Mouse (Mus musculus) CH12.LX (cell line): ENCODE data around the gene Stx8. TPM values are rescaled to one million over a fixed set of nuclear protein-coding genes. Genes with fewer than 3 reads are reported as not detected.

Source experiments
- DNase-seq: peaks from one replicate; pipeline ENCODE4 v3.0.0-alpha.2; 2013; ENCODE audit errors: extremely low read depth
- H3K27ac ChIP-seq: 2 replicates; pipeline ENCODE4 v1.5.1; 2012; ENCODE audit warnings: low read depth, mild to moderate bottlenecking, control low read depth, moderate library complexity; ENCODE audit not compliant: insufficient read depth
- H3K27me3 ChIP-seq: replicated peaks from 2 replicates; pipeline ENCODE3; 2012; ENCODE audit warnings: inconsistent platforms
- H3K36me3 ChIP-seq, 2 experiments: replicated peaks in 1 of 2; 2 replicates each; pipeline versions ENCODE3 to v1.6.1; 2012; ENCODE audit warnings: inconsistent platforms in 1 of 2, low read length in 1 of 2, mild to moderate bottlenecking in 1 of 2, mixed read lengths in 1 of 2, moderate library complexity in 1 of 2; ENCODE audit not compliant: control insufficient read depth in 1 of 2, insufficient read depth in 1 of 2
- H3K4me1 ChIP-seq, 2 experiments: 2 replicates each; pipeline ENCODE4 v1.6.1; 2012; ENCODE audit warnings: inconsistent platforms in 1 of 2, moderate library complexity in 1 of 2; ENCODE audit not compliant: insufficient read depth in 2 of 2, control insufficient read depth in 1 of 2
- H3K4me2 ChIP-seq: 2 replicates; pipeline ENCODE4 v1.6.1; 2012; ENCODE audit warnings: low read depth, mild to moderate bottlenecking, control low read depth; ENCODE audit not compliant: poor library complexity, insufficient read depth, severe bottlenecking
- H3K4me3 ChIP-seq, 3 experiments: fragments of 150-350 bp in 1 of 3; sonication (generic) in 1 of 3; replicated peaks in 1 of 3; 2 replicates each; pipeline versions ENCODE3 to v1.5.1; 2011 to 2012; ENCODE audit warnings: low read depth in 2 of 3, low read length in 2 of 3, mild to moderate bottlenecking in 2 of 3, moderate library complexity in 2 of 3, control low read depth in 1 of 3, improper control_type of control experiment in 1 of 3, inconsistent platforms in 1 of 3, mixed read lengths in 1 of 3; ENCODE audit not compliant: poor library complexity in 1 of 3
- H3K79me2 ChIP-seq: replicated peaks from 2 replicates; pipeline ENCODE4 v1.6.1; 2012; ENCODE audit warnings: mild to moderate bottlenecking, moderate library complexity; ENCODE audit not compliant: control insufficient read depth, poor library complexity, insufficient read depth, severe bottlenecking; ENCODE audit errors: extremely low read depth
- H3K9ac ChIP-seq: 2 replicates; pipeline ENCODE4 v1.6.1; 2012; ENCODE audit warnings: low read depth, mild to moderate bottlenecking, control low read depth, moderate library complexity; ENCODE audit not compliant: insufficient read depth
- H3K9me3 ChIP-seq: replicated peaks from 2 replicates; pipeline ENCODE3; 2012; ENCODE audit warnings: low read length, inconsistent platforms, mixed read lengths
- BHLHE40 ChIP-seq: IDR thresholded peaks from 2 replicates; pipeline ENCODE4 v1.6.1; 2011; ENCODE audit warnings: mild to moderate bottlenecking, low read depth, low read length, improper control_type of control experiment
- CHD2 ChIP-seq: IDR thresholded peaks from 2 replicates; pipeline ENCODE4 v1.6.1; 2011; ENCODE audit warnings: low read length, improper control_type of control experiment
- CTCF ChIP-seq, 2 experiments: IDR thresholded peaks in 1 of 2; conservative IDR thresholded peaks in 1 of 2; 2 replicates each; pipeline ENCODE4 v1.5.1; 2011 to 2012; ENCODE audit warnings: low read depth in 2 of 2, low read length in 2 of 2, improper control_type of control experiment in 1 of 2, inconsistent platforms in 1 of 2, mild to moderate bottlenecking in 1 of 2, moderate library complexity in 1 of 2
- E2F4 ChIP-seq: IDR thresholded peaks from 2 replicates; pipeline ENCODE4 v1.6.1; 2011; ENCODE audit warnings: low read depth, low read length, improper control_type of control experiment; ENCODE audit not compliant: insufficient replicate concordance
- EP300 ChIP-seq: IDR thresholded peaks from 2 replicates; pipeline ENCODE4 v1.6.1; 2011; ENCODE audit warnings: low read length, improper control_type of control experiment
- ETS1 ChIP-seq: conservative IDR thresholded peaks from 2 replicates; pipeline ENCODE4 v1.6.1; 2012; ENCODE audit warnings: low read depth, mild to moderate bottlenecking, inconsistent platforms, low read length, improper control_type of control experiment, moderate library complexity
- GABPA ChIP-seq: IDR thresholded peaks from 2 replicates; pipeline ENCODE4 v1.6.1; 2012; ENCODE audit warnings: low read depth, low read length, improper control_type of control experiment, inconsistent platforms; ENCODE audit not compliant: insufficient replicate concordance
- HCFC1 ChIP-seq: IDR thresholded peaks from 2 replicates; pipeline ENCODE4 v1.6.1; 2012; ENCODE audit warnings: low read depth, mild to moderate bottlenecking, inconsistent platforms, low read length, improper control_type of control experiment
- IRF4 ChIP-seq: IDR thresholded peaks from 2 replicates; pipeline ENCODE4 v1.6.1; 2014; ENCODE audit warnings: low read depth, mild to moderate bottlenecking, inconsistent platforms, low read length, improper control_type of control experiment
- JUN ChIP-seq: IDR thresholded peaks from 2 replicates; pipeline ENCODE4 v1.6.1; 2011; ENCODE audit warnings: low read depth, mild to moderate bottlenecking, low read length, improper control_type of control experiment, moderate library complexity; ENCODE audit not compliant: insufficient read depth
- KAT2A ChIP-seq: IDR thresholded peaks from 2 replicates; pipeline ENCODE4 v1.6.1; 2012; ENCODE audit warnings: low read length, improper control_type of control experiment, inconsistent platforms; ENCODE audit not compliant: insufficient replicate concordance
- MAFK ChIP-seq: IDR thresholded peaks from 2 replicates; pipeline ENCODE4 v1.6.1; 2011; ENCODE audit warnings: low read length, improper control_type of control experiment; ENCODE audit not compliant: insufficient replicate concordance
- MAX ChIP-seq: IDR thresholded peaks from 2 replicates; pipeline ENCODE4 v1.6.1; 2011; ENCODE audit warnings: low read length, improper control_type of control experiment
- NELFE ChIP-seq: IDR thresholded peaks from 2 replicates; pipeline ENCODE4 v1.6.1; 2011; ENCODE audit warnings: low read depth, low read length, improper control_type of control experiment
- NRF1 ChIP-seq: IDR thresholded peaks from 2 replicates; pipeline ENCODE4 v1.6.1; 2014; ENCODE audit warnings: low read depth, mild to moderate bottlenecking, inconsistent platforms, low read length, improper control_type of control experiment, moderate library complexity
- PAX5 ChIP-seq: IDR thresholded peaks from 2 replicates; pipeline ENCODE4 v1.6.1; 2012; ENCODE audit warnings: low read length, inconsistent platforms, mixed read lengths
- POLR2AphosphoS2 ChIP-seq: IDR thresholded peaks from 2 replicates; pipeline ENCODE4 v1.6.1; 2011; ENCODE audit warnings: low read depth, low read length, improper control_type of control experiment
- RAD21 ChIP-seq: IDR thresholded peaks from 2 replicates; pipeline ENCODE4 v1.6.1; 2011; ENCODE audit warnings: low read depth, mild to moderate bottlenecking, low read length, improper control_type of control experiment, moderate library complexity
- RCOR1 ChIP-seq: conservative IDR thresholded peaks from 2 replicates; pipeline ENCODE4 v1.6.1; 2012; ENCODE audit warnings: low read depth, mild to moderate bottlenecking, inconsistent platforms, low read length, improper control_type of control experiment
- SIN3A ChIP-seq: IDR thresholded peaks from 2 replicates; pipeline ENCODE4 v1.6.1; 2012; ENCODE audit warnings: low read length, improper control_type of control experiment, inconsistent platforms
- SMC3 ChIP-seq: IDR thresholded peaks from 2 replicates; pipeline ENCODE4 v1.6.1; 2011; ENCODE audit warnings: low read depth, low read length, improper control_type of control experiment
- TBP ChIP-seq: conservative IDR thresholded peaks from 2 replicates; pipeline ENCODE4 v1.6.1; 2011; ENCODE audit warnings: low read depth, low read length, improper control_type of control experiment
- TCF12 ChIP-seq: IDR thresholded peaks from 2 replicates; pipeline ENCODE4 v1.6.1; 2014; ENCODE audit warnings: low read depth, mild to moderate bottlenecking, inconsistent platforms, low read length, improper control_type of control experiment
- UBTF ChIP-seq: IDR thresholded peaks from 2 replicates; pipeline ENCODE4 v1.6.1; 2012; ENCODE audit warnings: low read depth, mild to moderate bottlenecking, inconsistent platforms, low read length, improper control_type of control experiment, moderate library complexity
- USF1 ChIP-seq: IDR thresholded peaks from 2 replicates; pipeline ENCODE4 v1.6.1; 2014; ENCODE audit warnings: low read depth, mild to moderate bottlenecking, inconsistent platforms, low read length, improper control_type of control experiment
- USF2 ChIP-seq: conservative IDR thresholded peaks from 2 replicates; pipeline ENCODE4 v1.6.1; 2011; ENCODE audit warnings: low read depth, low read length, improper control_type of control experiment
- ZKSCAN1 ChIP-seq: IDR thresholded peaks from 2 replicates; pipeline ENCODE4 v1.6.1; 2012; ENCODE audit warnings: low read depth, inconsistent platforms, low read length, improper control_type of control experiment, borderline replicate concordance
- ZMIZ1 ChIP-seq: IDR thresholded peaks from 2 replicates; pipeline ENCODE4 v1.6.1; 2012; ENCODE audit warnings: low read depth, mild to moderate bottlenecking, inconsistent platforms, low read length, improper control_type of control experiment
- ZNF384 ChIP-seq: IDR thresholded peaks from 2 replicates; pipeline ENCODE4 v1.6.1; 2012; ENCODE audit warnings: low read depth, low read length, improper control_type of control experiment, inconsistent platforms
- dilution Hi-C: fragments of 300-500 bp; cut with MboI; formaldehyde crosslinking; loops from 2 replicates; pipeline ENCODE4 v1.14.3; 2020; ENCODE audit warnings: low sequenced_read_pairs; ENCODE audit not compliant: extremely low pct_unique_long_range_greater_than_20kb, extremely low pct_ligation_motif_present
- in situ Hi-C: fragments of 300-500 bp; cut with MboI; formaldehyde crosslinking; loops from 3 replicates; pipeline ENCODE4 v1.14.3; 2019; ENCODE audit warnings: low sequenced_read_pairs, low pct_ligation_motif_present, low pct_unique_long_range_greater_than_20kb, mixed read lengths
- polyA plus RNA-seq: library from polyadenylated mRNA; unstranded; fragments of >175 nt; gene quantifications from 2 replicates; pipeline ENCODE4 v1.2.1, GENCODE M21; 2012; ENCODE audit warnings: low read depth; ENCODE audit not compliant: insufficient read length
- total RNA-seq, 2 experiments: library from RNA; depleted of rRNA; stranded (reverse); fragments of 300-350 nt in 1 of 2; fragments of >200 nt in 1 of 2; gene quantifications; 2 replicates each; pipeline ENCODE4 v1.2.3; 2012 to 2014

Gene Stx8
- total and polyA plus RNA-seq, 3 experiments = 31.8 to 57.9 (median 35.2) TPM

- no peak for TF ChIP-seq PAX5
- TF ChIP-seq POLR2AphosphoS2 = no peak
- TF ChIP-seq GABPA = no peak
- no peak for TF ChIP-seq EP300
- TF ChIP-seq USF2 = peak; percentile 42
- TF ChIP-seq BHLHE40 = peak; percentile 62
- TF ChIP-seq RAD21 = no peak
- no peak for TF ChIP-seq ZMIZ1
- TF ChIP-seq CTCF (conservative IDR thresholded peaks at IDR 0.05 in 1 of 2, IDR thresholded peaks at IDR 0.05 in 1 of 2; ENCODE audit: low read depth in 2 of 2, low read length in 2 of 2) = no peak
- TF ChIP-seq IRF4 = no peak
- peak; percentile 49 for TF ChIP-seq USF1
- TF ChIP-seq E2F4 = no peak
- TF ChIP-seq HCFC1 = no peak
- TF ChIP-seq TBP = no peak
- TF ChIP-seq NRF1 = no peak
- no peak for TF ChIP-seq CHD2
- TF ChIP-seq JUN = no peak
- no peak for TF ChIP-seq NELFE
- no peak for TF ChIP-seq SIN3A
- TF ChIP-seq UBTF = no peak
- no peak for TF ChIP-seq ZKSCAN1
- TF ChIP-seq MAFK = no peak
- 0 out of 2 replicates have a peak, but pooled peaks have one; percentile 12 for TF ChIP-seq TCF12
- TF ChIP-seq RCOR1 = no peak
- TF ChIP-seq MAX = peak; percentile 79
- no peak for TF ChIP-seq ZNF384
- TF ChIP-seq ETS1 = 0 out of 2 replicates have a peak, but pooled peaks have one; percentile 27
- TF ChIP-seq KAT2A = no peak
- no peak for TF ChIP-seq SMC3
- Histone ChIP-seq H3K27me3 (no peaks in the 10 kb centered on the region), H3K4me1 (peaks cover 31 to 83% of the 10 kb centered on the region in 2 experiments), H3K4me2 (no peak overlapping the region), H3K4me3 (no peak overlapping the region), H3K9ac (no peak overlapping the region), H3K79me2 (no peaks in the 10 kb centered on the region), H3K36me3 (peaks cover 0 to 18% of the 10 kb centered on the region in 2 experiments), H3K27ac (no peak overlapping the region), H3K9me3 (no peaks in the 10 kb centered on the region)
- dilution Hi-C loops = no loop called here
- in situ Hi-C loops = loop anchor here (5.0 kb wide), 1 partner anchor 186 kb away; no protein-coding TSS in a partner anchor
- DNase-seq = peak; percentile 38
These were observed 237.8 kb downstream of the Stx8 start for GRCm38 (mm10) chr11:68203658-68204315.
